Mouse (Mus musculus): ENCODE results near the gene Ckm. TPM values are rescaled to one million over a fixed set of nuclear protein-coding genes. Genes with fewer than 3 reads are reported as not detected.

Ckm gene
- polyA plus RNA-seq, 1 experiment from 2014 or later = 910 TPM

- no peak for ATAC-seq (ENCODE audit: insufficient number of reproducible peaks, insufficient read depth, low FRiP score, low read depth)
- Histone ChIP-seq H3K4me1 (ENCODE audit: control insufficient read depth in 2 of 2, insufficient read depth in 2 of 2, low read length in 2 of 2) (peaks cover 3 to 10% of the 10 kb centered on the region in 2 experiments; a peak in 2 of 4 replicates), H3K36me3 (ENCODE audit: control insufficient read depth, insufficient read depth, low read length) (peaks cover 52% of the 10 kb centered on the region), H3K27ac (replicated peaks in 1 of 2; ENCODE audit: control insufficient read depth in 1 of 2, insufficient read depth in 1 of 2, low read depth in 2 of 2, low read length in 2 of 2) (no peak overlapping the region), H3K4me2 (ENCODE audit: low read length) (no peak overlapping the region), H3K27me3 (ENCODE audit: control insufficient read depth, insufficient read depth, low read length) (peaks cover 15% of the 10 kb centered on the region), H3K4me3 (ENCODE audit: control insufficient read depth in 1 of 2, insufficient read depth in 1 of 2, low read depth in 1 of 2, low read length in 2 of 2) (no peak overlapping the region), H3K9me3 (ENCODE audit: control insufficient read depth, low read length) (no peaks in the 10 kb centered on the region), H3K9ac (ENCODE audit: low read length) (no peak overlapping the region)
- WGBS = 88% methylated on average over 3 of the region's 3 CpGs
These were observed 18.5 kb downstream of the Ckm start for GRCm38 (mm10) chr7:19423083-19423482.

GRCm38 (mm10) chr7:19424051-19424450, 19.5 kb downstream of the Ckm start:
- H3K4me3 ChIP-seq (ENCODE audit: control insufficient read depth in 1 of 2, insufficient read depth in 1 of 2, low read depth in 1 of 2, low read length in 2 of 2) = no peak overlapping the region
- 50% methylated on average over 4 of the region's 4 CpGs for WGBS
- peaks cover 3 to 10% of the 10 kb centered on the region in 2 experiments; a peak in 2 of 4 replicates for H3K4me1 ChIP-seq (ENCODE audit: control insufficient read depth in 2 of 2, insufficient read depth in 2 of 2, low read length in 2 of 2)
- H3K27ac ChIP-seq (replicated peaks in 1 of 2; ENCODE audit: control insufficient read depth in 1 of 2, insufficient read depth in 1 of 2, low read depth in 2 of 2, low read length in 2 of 2) = no peak overlapping the region
- no peak for ATAC-seq (ENCODE audit: insufficient number of reproducible peaks, insufficient read depth, low FRiP score, low read depth)
- H3K9ac ChIP-seq (ENCODE audit: low read length) = no peak overlapping the region
- H3K4me2 ChIP-seq (ENCODE audit: low read length) = no peak overlapping the region
- H3K9me3 ChIP-seq (ENCODE audit: control insufficient read depth, low read length) = no peaks in the 10 kb centered on the region
- peaks cover 55% of the 10 kb centered on the region for H3K36me3 ChIP-seq (ENCODE audit: control insufficient read depth, insufficient read depth, low read length)
- peaks cover 14% of the 10 kb centered on the region for H3K27me3 ChIP-seq (ENCODE audit: control insufficient read depth, insufficient read depth, low read length)

GRCm38 (mm10) chr7:19426349-19426748, 21.8 kb downstream of the Ckm start:
- H3K9ac ChIP-seq (ENCODE audit: low read length) = no peak overlapping the region
- 68% methylated on average over 6 of the region's 6 CpGs for WGBS
- no peak overlapping the region for H3K27ac ChIP-seq (replicated peaks in 1 of 2; ENCODE audit: control insufficient read depth in 1 of 2, insufficient read depth in 1 of 2, low read depth in 2 of 2, low read length in 2 of 2)
- H3K27me3 ChIP-seq (ENCODE audit: control insufficient read depth, insufficient read depth, low read length) = no peaks in the 10 kb centered on the region
- H3K4me2 ChIP-seq (ENCODE audit: low read length) = no peak overlapping the region
- H3K9me3 ChIP-seq (ENCODE audit: control insufficient read depth, low read length) = no peaks in the 10 kb centered on the region
- peaks cover 78% of the 10 kb centered on the region for H3K36me3 ChIP-seq (ENCODE audit: control insufficient read depth, insufficient read depth, low read length)
- no peak for ATAC-seq (ENCODE audit: insufficient number of reproducible peaks, insufficient read depth, low FRiP score, low read depth)
- H3K4me3 ChIP-seq (ENCODE audit: control insufficient read depth in 1 of 2, insufficient read depth in 1 of 2, low read depth in 1 of 2, low read length in 2 of 2) = no peak overlapping the region
- 0 out of 4 replicates have a peak, but pooled peaks cover 0 to 3% of the 10 kb centered on the region in 2 experiments for H3K4me1 ChIP-seq (ENCODE audit: control insufficient read depth in 2 of 2, insufficient read depth in 2 of 2, low read length in 2 of 2)

GRCm38 (mm10) chr7:19426888-19427287, 22.3 kb downstream of the Ckm start:
- WGBS = 91% methylated on average over 6 of the region's 6 CpGs
- Histone ChIP-seq H3K36me3 (ENCODE audit: control insufficient read depth, insufficient read depth, low read length) (peaks cover 79% of the 10 kb centered on the region), H3K4me2 (ENCODE audit: low read length) (no peak overlapping the region), H3K4me3 (ENCODE audit: control insufficient read depth in 1 of 2, insufficient read depth in 1 of 2, low read depth in 1 of 2, low read length in 2 of 2) (no peak overlapping the region), H3K9ac (ENCODE audit: low read length) (no peak overlapping the region), H3K27me3 (ENCODE audit: control insufficient read depth, insufficient read depth, low read length) (no peaks in the 10 kb centered on the region), H3K4me1 (ENCODE audit: control insufficient read depth in 2 of 2, insufficient read depth in 2 of 2, low read length in 2 of 2) (no peaks in the 10 kb centered on the region), H3K27ac (replicated peaks in 1 of 2; ENCODE audit: control insufficient read depth in 1 of 2, insufficient read depth in 1 of 2, low read depth in 2 of 2, low read length in 2 of 2) (no peak overlapping the region), H3K9me3 (ENCODE audit: control insufficient read depth, low read length) (no peaks in the 10 kb centered on the region)
- no peak for ATAC-seq (ENCODE audit: insufficient number of reproducible peaks, insufficient read depth, low FRiP score, low read depth)

- Histone ChIP-seq H3K36me3 (ENCODE audit: control insufficient read depth, insufficient read depth, low read length) (peaks cover 87% of the 10 kb centered on the region), H3K27me3 (ENCODE audit: control insufficient read depth, insufficient read depth, low read length) (no peaks in the 10 kb centered on the region), H3K27ac (replicated peaks in 1 of 2; ENCODE audit: control insufficient read depth in 1 of 2, insufficient read depth in 1 of 2, low read depth in 2 of 2, low read length in 2 of 2) (no peak overlapping the region), H3K9ac (ENCODE audit: low read length) (no peak overlapping the region), H3K4me2 (ENCODE audit: low read length) (no peak overlapping the region), H3K4me3 (ENCODE audit: control insufficient read depth in 1 of 2, insufficient read depth in 1 of 2, low read depth in 1 of 2, low read length in 2 of 2) (no peak overlapping the region), H3K4me1 (ENCODE audit: control insufficient read depth in 2 of 2, insufficient read depth in 2 of 2, low read length in 2 of 2) (no peaks in the 10 kb centered on the region), H3K9me3 (ENCODE audit: control insufficient read depth, low read length) (no peaks in the 10 kb centered on the region)
- 77% methylated on average over 15 of the region's 15 CpGs for WGBS
- ATAC-seq (ENCODE audit: insufficient number of reproducible peaks, insufficient read depth, low FRiP score, low read depth) = no peak
These were observed 23.5 kb downstream of the Ckm start for GRCm38 (mm10) chr7:19427999-19428650.

- H3K4me2 ChIP-seq (ENCODE audit: low read length) = no peak overlapping the region
- H3K27ac ChIP-seq (replicated peaks in 1 of 2; ENCODE audit: control insufficient read depth in 1 of 2, insufficient read depth in 1 of 2, low read depth in 2 of 2, low read length in 2 of 2) = no peak overlapping the region
- no peak overlapping the region for H3K4me3 ChIP-seq (ENCODE audit: control insufficient read depth in 1 of 2, insufficient read depth in 1 of 2, low read depth in 1 of 2, low read length in 2 of 2)
- H3K9me3 ChIP-seq (ENCODE audit: control insufficient read depth, low read length) = no peaks in the 10 kb centered on the region
- H3K4me1 ChIP-seq (ENCODE audit: control insufficient read depth in 2 of 2, insufficient read depth in 2 of 2, low read length in 2 of 2) = no peaks in the 10 kb centered on the region
- ATAC-seq (ENCODE audit: insufficient number of reproducible peaks, insufficient read depth, low FRiP score, low read depth) = no peak
- no peak overlapping the region for H3K9ac ChIP-seq (ENCODE audit: low read length)
- no peaks in the 10 kb centered on the region for H3K27me3 ChIP-seq (ENCODE audit: control insufficient read depth, insufficient read depth, low read length)
- WGBS = 76% methylated on average over 8 of the region's 8 CpGs
- H3K36me3 ChIP-seq (ENCODE audit: control insufficient read depth, insufficient read depth, low read length) = peaks cover 100% of the 10 kb centered on the region
These were observed 25.1 kb downstream of the Ckm start for GRCm38 (mm10) chr7:19429726-19430125.

GRCm38 (mm10) chr7:19430402-19430801, 25.8 kb downstream of the Ckm start:
- WGBS = 84% methylated on average over 6 of the region's 6 CpGs
- H3K36me3 ChIP-seq (ENCODE audit: control insufficient read depth, insufficient read depth, low read length) = peaks cover 100% of the 10 kb centered on the region
- no peaks in the 10 kb centered on the region for H3K4me1 ChIP-seq (ENCODE audit: control insufficient read depth in 2 of 2, insufficient read depth in 2 of 2, low read length in 2 of 2)
- no peak overlapping the region for H3K27ac ChIP-seq (replicated peaks in 1 of 2; ENCODE audit: control insufficient read depth in 1 of 2, insufficient read depth in 1 of 2, low read depth in 2 of 2, low read length in 2 of 2)
- H3K9ac ChIP-seq (ENCODE audit: low read length) = no peak overlapping the region
- H3K4me3 ChIP-seq (ENCODE audit: control insufficient read depth in 1 of 2, insufficient read depth in 1 of 2, low read depth in 1 of 2, low read length in 2 of 2) = no peak overlapping the region
- H3K4me2 ChIP-seq (ENCODE audit: low read length) = no peak overlapping the region
- ATAC-seq (ENCODE audit: insufficient number of reproducible peaks, insufficient read depth, low FRiP score, low read depth) = no peak
- H3K27me3 ChIP-seq (ENCODE audit: control insufficient read depth, insufficient read depth, low read length) = no peaks in the 10 kb centered on the region
- H3K9me3 ChIP-seq (ENCODE audit: control insufficient read depth, low read length) = no peaks in the 10 kb centered on the region

- WGBS = 100% methylated on average over 2 of the region's 2 CpGs
These were observed 27.9 kb downstream of the Ckm start for GRCm38 (mm10) chr7:19432475-19432874.

More at GRCm38 (mm10) chr7:19432475-19432874, 27.9 kb downstream of the Ckm start:
- Histone ChIP-seq H3K36me3 (ENCODE audit: control insufficient read depth, insufficient read depth, low read length) (peaks cover 100% of the 10 kb centered on the region), H3K27ac (replicated peaks in 1 of 2; ENCODE audit: control insufficient read depth in 1 of 2, insufficient read depth in 1 of 2, low read depth in 2 of 2, low read length in 2 of 2) (no peak overlapping the region), H3K9me3 (ENCODE audit: control insufficient read depth, low read length) (no peaks in the 10 kb centered on the region), H3K9ac (ENCODE audit: low read length) (no peak overlapping the region), H3K4me3 (ENCODE audit: control insufficient read depth in 1 of 2, insufficient read depth in 1 of 2, low read depth in 1 of 2, low read length in 2 of 2) (no peak overlapping the region), H3K4me2 (ENCODE audit: low read length) (no peak overlapping the region), H3K27me3 (ENCODE audit: control insufficient read depth, insufficient read depth, low read length) (no peaks in the 10 kb centered on the region), H3K4me1 (ENCODE audit: control insufficient read depth in 2 of 2, insufficient read depth in 2 of 2, low read length in 2 of 2) (no peaks in the 10 kb centered on the region)
- ATAC-seq (ENCODE audit: insufficient number of reproducible peaks, insufficient read depth, low FRiP score, low read depth) = no peak
